Mouse (Mus musculus) forebrain, embryonic 12.5 days (tissue): Measurements from ENCODE around the gene Ghrhr. TPM values are rescaled to one million over a fixed set of nuclear protein-coding genes. Genes with fewer than 3 reads are reported as not detected.

ENCODE experiments used
- ATAC-seq: fragments of 200-750 bp; cut with Nextera tagmentation; 2 replicates; pipeline ENCODE4 v1.8.0; 2017; ENCODE audit warnings: moderate TSS enrichment; ENCODE audit not compliant: low FRiP score
- H3K27ac ChIP-seq: fragments of 300-500 bp; sonication (generic); 2 replicates; pipeline ENCODE4 v1.5.1; 2016; ENCODE audit warnings: mild to moderate bottlenecking
- H3K27me3 ChIP-seq: fragments of 300-500 bp; sonication (generic); 2 replicates; pipeline ENCODE4 v1.6.1; 2016; ENCODE audit warnings: mild to moderate bottlenecking
- H3K36me3 ChIP-seq: fragments of 300-500 bp; sonication (generic); replicated peaks from 2 replicates; pipeline ENCODE4 v1.6.1; 2016; ENCODE audit warnings: mild to moderate bottlenecking
- H3K4me1 ChIP-seq: fragments of 300-500 bp; sonication (generic); 2 replicates; pipeline ENCODE4 v1.6.1; 2016
- H3K4me2 ChIP-seq: fragments of 300-500 bp; sonication (generic); 2 replicates; pipeline ENCODE4 v1.6.1; 2016; ENCODE audit warnings: mild to moderate bottlenecking, moderate library complexity
- H3K4me3 ChIP-seq: fragments of 300-500 bp; sonication (generic); replicated peaks from 2 replicates; pipeline ENCODE4 v1.5.1; 2016; ENCODE audit warnings: mild to moderate bottlenecking
- H3K9ac ChIP-seq: fragments of 300-500 bp; sonication (generic); 2 replicates; pipeline ENCODE4 v1.6.1; 2016; ENCODE audit warnings: mild to moderate bottlenecking
- H3K9me3 ChIP-seq: fragments of 300-500 bp; sonication (generic); 2 replicates; pipeline ENCODE4 v1.6.1; 2016
- WGBS: fragments of 180-500 bp; shearing (Covaris S2); methylation state at CpG from one replicate; pipeline ENCODE4 v1.1.7; 2016; 5-methylcytosine and 5-hydroxymethylcytosine counted together
- polyA plus RNA-seq: library from polyadenylated mRNA; unstranded; fragments of >200 nt; fragmentation: Nextera tagmentation; extraction: Ambion mirVana; gene quantifications from 2 replicates; pipeline ENCODE4 v1.2.1, GENCODE M21; 2016

Ghrhr gene
- polyA plus RNA-seq, 1 experiment from 2014 or later: not detected

DNA sequence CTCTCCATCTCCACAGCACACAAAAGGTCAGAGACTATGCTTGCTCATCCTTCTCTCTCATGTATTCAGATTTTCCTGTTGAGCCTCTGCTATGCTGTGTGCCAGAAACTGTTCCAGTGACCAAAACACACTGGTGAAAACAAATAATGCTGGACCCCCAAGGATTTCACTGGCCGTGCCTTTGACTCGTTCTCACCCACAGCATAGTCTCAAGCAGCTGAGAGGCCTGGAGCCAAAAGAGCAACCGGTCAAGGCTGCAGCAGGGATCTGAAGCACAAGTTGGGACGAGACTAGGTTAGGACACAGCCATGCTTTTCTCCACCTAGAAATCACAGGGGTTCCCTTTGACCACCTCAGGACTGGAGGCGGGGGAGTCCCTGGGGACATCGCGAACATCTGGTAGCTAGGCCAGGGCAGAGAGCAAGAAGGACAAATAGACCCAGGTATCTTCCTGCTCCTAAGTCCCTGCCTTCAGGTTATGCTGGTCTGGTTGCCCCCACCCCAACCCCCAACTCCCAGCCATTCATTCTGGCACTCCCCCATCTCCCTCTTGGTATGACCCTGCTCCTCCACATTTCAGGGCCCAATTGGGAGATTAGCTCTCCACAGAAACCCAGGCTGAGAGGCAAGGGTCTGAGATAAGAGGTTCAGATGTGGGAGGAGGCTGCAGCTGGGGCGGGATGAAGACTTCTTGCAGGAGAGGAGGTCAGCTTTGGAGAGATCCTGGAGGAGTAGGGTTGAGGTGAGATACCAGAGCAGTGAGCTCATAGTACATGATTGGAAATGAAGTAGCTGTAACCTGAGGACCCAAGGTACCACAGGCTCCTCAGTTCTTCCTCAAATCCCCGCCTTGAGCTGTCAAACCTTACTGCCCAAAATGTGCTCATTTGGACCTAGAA is 27.6 kb downstream of the Ghrhr start:
- no peak for ATAC-seq
- Histone ChIP-seq H3K27me3 (no peaks in the 10 kb centered on the region), H3K4me3 (no peak overlapping the region), H3K4me2 (no peak overlapping the region), H3K9ac (no peak overlapping the region), H3K27ac (no peak overlapping the region), H3K4me1 (peaks cover 13% of the 10 kb centered on the region; the same call in 1 of the 2 replicates), H3K36me3 (no peaks in the 10 kb centered on the region), H3K9me3 (no peaks in the 10 kb centered on the region)
- WGBS: 78% methylated on average over 9 of the region's 9 CpGs

DNA sequence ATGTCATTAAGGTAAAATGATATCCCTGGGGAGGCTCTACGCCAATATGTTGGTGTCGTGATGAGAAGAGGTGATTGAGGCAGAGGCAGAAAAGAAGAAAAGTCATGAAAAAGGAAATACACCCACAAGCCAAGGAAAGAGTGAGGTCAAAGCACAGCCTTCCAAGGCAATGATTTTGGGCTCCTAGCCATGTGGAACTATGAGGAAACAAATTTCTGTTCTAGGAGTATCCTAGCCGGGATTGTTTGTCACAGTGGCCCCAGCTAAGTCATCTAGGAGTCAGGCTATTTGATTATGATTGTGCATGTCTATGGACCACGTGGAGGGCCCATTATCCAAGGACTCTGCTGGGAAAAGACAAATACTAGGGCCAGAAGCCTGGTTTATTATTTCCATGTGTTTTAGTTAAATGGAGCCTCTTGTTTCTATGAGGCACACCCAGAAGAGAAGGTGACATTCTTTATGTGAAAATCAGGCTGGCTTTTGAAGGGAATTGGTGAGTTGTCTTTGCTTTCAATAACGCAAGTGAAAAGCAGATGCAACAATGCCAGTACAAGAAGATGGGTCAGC is 28.4 kb downstream of the Ghrhr start:
- Histone ChIP-seq H3K9ac (no peak overlapping the region), H3K9me3 (no peaks in the 10 kb centered on the region), H3K4me3 (no peak overlapping the region), H3K36me3 (no peaks in the 10 kb centered on the region), H3K4me1 (peaks cover 7% of the 10 kb centered on the region; the same call in 1 of the 2 replicates), H3K4me2 (no peak overlapping the region), H3K27ac (no peak overlapping the region), H3K27me3 (no peaks in the 10 kb centered on the region)
- 87% methylated on average over 5 of the region's 5 CpGs for WGBS
- ATAC-seq: no peak

DNA sequence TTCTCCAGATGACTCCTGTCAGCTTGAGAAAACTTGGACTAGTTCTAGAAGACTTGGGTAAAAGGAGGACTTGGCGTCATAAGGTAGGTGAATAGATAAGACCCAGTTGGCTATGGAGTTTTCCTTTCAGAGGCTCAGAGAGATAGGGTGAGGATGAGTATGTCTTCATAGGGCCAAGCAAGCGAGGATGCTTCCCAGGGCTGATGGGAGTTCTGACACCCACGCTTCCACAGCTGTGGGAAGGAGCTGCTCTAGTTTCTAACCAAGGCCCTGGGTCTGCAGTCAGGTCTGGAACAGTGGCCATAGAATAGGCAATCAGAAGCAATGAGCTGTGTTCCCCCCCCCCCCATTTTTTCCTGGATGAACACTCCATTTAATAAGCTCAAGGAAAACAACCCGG is 31.2 kb downstream of the Ghrhr start:
- Histone ChIP-seq H3K9me3 (no peaks in the 10 kb centered on the region), H3K4me2 (no peak overlapping the region), H3K4me3 (no peak overlapping the region), H3K27me3 (no peaks in the 10 kb centered on the region), H3K27ac (no peak overlapping the region), H3K36me3 (no peaks in the 10 kb centered on the region), H3K4me1 (no peaks in the 10 kb centered on the region), H3K9ac (no peak overlapping the region)
- WGBS: 88% methylated on average over 4 of the region's 4 CpGs
- no peak for ATAC-seq

DNA sequence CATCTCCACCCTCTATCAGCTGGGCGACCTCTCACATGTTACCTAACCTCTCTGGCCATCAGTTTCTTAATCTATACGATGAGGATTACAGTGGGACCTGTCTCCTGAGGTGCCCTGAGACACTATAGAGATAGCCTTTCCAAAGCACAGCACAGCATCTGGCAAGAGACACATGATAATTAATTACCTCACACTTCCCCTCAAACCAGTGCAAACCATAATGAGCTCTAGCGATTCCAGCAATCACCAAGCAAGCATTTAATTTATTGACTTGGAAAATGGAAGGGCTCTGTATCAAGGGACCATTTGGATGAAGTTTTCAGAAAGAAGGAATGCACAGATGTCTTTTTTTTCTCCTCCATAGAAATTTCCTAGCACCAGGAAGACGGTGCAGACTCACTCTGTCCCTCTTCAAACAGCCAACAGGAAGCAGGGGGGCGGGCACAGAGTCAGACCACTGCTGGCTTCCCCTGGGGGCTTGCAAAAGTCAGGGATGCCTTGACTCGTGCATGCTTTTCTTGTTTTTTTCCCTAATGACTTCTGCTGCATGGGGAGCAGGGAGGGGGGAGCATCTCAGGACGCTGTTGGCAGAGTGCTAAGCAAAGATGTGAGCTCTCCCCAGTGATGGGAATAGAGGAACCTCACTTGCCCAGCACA is 34.2 kb downstream of the Ghrhr start:
- no peak overlapping the region for H3K9ac ChIP-seq
- H3K36me3 ChIP-seq: no peaks in the 10 kb centered on the region
- peak; percentile 51; the same call in 1 of the 2 replicates for ATAC-seq
- H3K4me2 ChIP-seq: no peak overlapping the region
- H3K4me1 ChIP-seq: no peaks in the 10 kb centered on the region
- H3K27ac ChIP-seq: peak overlapping the region; percentile 43
- H3K4me3 ChIP-seq: no peak overlapping the region
- H3K9me3 ChIP-seq: no peaks in the 10 kb centered on the region
- H3K27me3 ChIP-seq: no peaks in the 10 kb centered on the region
- WGBS: 54% methylated on average over 7 of the region's 7 CpGs

DNA sequence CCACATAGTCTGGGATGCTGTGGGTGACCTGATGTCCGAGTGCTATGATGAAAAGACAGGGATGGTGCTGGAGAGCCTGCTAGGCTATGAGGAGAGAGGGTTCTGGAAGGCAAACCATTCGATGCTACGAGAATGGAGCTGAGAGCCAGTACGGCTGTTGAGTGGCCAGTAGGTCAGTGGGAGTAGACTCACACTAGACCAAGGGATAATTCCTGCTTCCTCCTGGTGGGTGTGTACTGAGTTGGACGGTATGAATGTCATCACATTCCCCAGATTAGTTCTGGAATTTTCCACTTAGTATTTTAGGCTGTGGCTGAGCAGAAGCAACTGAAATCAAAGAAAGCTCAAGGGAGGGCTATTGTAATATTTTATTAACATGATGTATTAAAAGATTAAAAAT is 34.9 kb downstream of the Ghrhr start:
- Histone ChIP-seq H3K4me1 (peaks cover 1% of the 10 kb centered on the region; the same call in 1 of the 2 replicates), H3K27ac (no peak overlapping the region; the same call in 1 of the 2 replicates), H3K4me2 (no peak overlapping the region), H3K9ac (no peak overlapping the region), H3K9me3 (no peaks in the 10 kb centered on the region), H3K36me3 (no peaks in the 10 kb centered on the region), H3K27me3 (no peaks in the 10 kb centered on the region), H3K4me3 (no peak overlapping the region)
- no peak for ATAC-seq
- 88% methylated on average over 5 of the region's 5 CpGs for WGBS

DNA sequence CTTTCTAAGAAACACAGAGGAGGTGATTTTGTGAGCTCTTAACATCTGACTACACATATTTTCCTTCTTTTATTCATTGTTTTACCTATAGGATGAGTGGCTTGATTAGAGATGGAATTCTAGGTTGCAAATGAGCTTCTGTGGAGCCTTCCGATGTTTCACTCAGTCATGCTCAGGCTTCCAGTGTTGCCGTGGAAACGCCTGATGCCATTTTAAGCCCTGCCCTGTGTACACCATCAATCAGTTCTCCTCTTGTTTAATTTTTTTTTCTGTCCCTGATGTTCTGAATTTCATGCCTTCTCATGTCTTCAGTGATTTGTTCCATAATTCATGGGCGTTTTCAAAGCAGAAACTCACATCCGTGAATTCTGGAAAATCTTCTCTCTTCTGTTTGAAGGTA is 40.1 kb downstream of the Ghrhr start:
- H3K4me1 ChIP-seq: peaks cover 14% of the 10 kb centered on the region
- no peak overlapping the region for H3K9ac ChIP-seq
- no peaks in the 10 kb centered on the region for H3K27me3 ChIP-seq
- H3K4me2 ChIP-seq: no peak overlapping the region
- no peak overlapping the region for H3K4me3 ChIP-seq
- 66% methylated on average over 5 of the region's 5 CpGs for WGBS
- no peaks in the 10 kb centered on the region for H3K9me3 ChIP-seq
- no peaks in the 10 kb centered on the region for H3K36me3 ChIP-seq
- H3K27ac ChIP-seq: no peak overlapping the region
- no peak for ATAC-seq

DNA sequence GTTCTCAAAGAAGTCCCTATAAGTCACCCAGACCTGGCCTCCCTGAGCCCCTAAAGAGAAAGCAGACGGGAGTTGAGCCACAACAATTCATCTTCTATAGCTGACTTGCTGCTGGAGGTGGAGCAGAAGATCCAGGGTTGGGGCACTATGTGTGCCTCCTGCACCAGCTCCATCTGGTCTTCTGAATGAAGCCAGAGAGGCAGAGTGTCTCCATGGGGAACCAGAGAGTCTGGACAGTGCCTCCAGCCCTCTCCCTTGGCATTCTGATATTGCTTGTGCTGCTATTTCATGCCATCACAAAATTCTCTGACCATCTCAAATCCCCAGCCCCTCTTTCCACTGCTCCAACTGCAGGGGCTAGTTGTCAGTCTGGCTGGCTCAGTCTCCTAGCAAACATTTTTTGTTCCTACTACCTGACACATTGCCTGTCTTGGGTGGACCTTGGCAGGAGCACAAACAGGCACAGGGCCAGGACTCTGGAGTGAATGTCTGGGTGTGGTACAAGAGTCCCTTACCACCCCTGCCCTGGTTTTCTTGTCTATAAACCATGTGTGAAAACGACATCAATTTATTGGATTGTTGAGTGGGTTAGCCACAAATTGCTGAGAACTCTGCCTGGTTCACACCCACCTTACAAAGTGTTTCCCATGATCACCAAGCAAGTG is 42.8 kb downstream of the Ghrhr start:
- Histone ChIP-seq H3K27ac (no peak overlapping the region), H3K4me3 (no peak overlapping the region), H3K4me1 (peaks cover 20% of the 10 kb centered on the region), H3K4me2 (no peak overlapping the region), H3K9ac (no peak overlapping the region), H3K36me3 (no peaks in the 10 kb centered on the region), H3K27me3 (peaks cover 11% of the 10 kb centered on the region; the same call in 1 of the 2 replicates), H3K9me3 (no peaks in the 10 kb centered on the region)
- 70% methylated on average over 2 of the region's 2 CpGs for WGBS
- ATAC-seq: no peak

DNA sequence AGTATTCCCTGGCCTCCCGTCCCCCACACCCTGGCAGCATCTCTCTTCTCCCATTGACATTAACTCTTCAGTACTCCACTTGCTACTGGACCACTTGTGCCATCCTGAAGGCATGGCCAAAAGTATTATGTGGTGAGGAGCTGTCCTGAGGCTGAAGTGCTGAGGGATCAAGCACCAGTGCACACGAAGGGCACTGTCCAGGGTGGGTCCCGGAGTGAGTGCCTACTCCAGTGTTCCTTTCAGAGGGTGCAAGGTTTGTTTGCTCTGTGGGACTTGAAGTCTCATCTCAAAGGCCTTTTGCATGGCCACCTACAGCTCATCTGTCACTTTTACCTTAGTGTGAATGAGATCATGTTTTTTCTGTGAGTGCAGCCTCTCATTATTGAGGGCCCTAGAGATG is 44.3 kb downstream of the Ghrhr start:
- Histone ChIP-seq H3K9me3 (no peaks in the 10 kb centered on the region), H3K27ac (peak overlapping the region; percentile 53; the same call in 1 of the 2 replicates), H3K36me3 (no peaks in the 10 kb centered on the region), H3K9ac (no peak overlapping the region), H3K4me2 (no peak overlapping the region), H3K27me3 (peaks cover 12% of the 10 kb centered on the region; the same call in 1 of the 2 replicates), H3K4me1 (peaks cover 20% of the 10 kb centered on the region), H3K4me3 (no peak overlapping the region)
- peak; percentile 28; the same call in 1 of the 2 replicates for ATAC-seq
- 87% methylated on average over 3 of the region's 3 CpGs for WGBS

DNA sequence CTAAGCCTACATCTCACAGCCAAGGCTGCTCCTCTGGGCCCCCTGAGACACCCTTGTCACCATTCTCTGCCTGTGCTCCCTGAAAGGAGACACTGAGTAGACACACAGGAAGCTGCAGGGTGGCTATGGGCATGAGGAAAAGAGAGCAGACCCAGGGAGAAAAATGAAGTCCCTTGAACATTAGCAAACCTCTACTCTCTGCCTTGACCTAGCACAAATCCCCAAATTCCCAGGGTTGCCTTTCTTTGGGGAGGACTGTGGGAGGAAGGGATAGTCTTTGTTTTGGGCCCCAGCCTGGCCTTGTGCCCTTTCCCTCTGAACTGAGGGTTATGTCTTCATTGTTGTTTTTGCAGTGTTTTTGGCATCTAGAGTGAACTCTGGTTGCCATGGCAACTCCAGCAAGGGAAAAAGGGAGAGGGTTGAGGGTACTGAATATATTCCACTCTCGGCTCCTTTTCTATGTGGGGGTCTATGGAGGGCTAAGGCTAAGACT is 44.8 kb downstream of the Ghrhr start:
- 8% methylated on average over 1 of the region's 1 CpGs for WGBS
- Histone ChIP-seq H3K9ac (no peak overlapping the region), H3K27ac (peak overlapping the region; percentile 53; the same call in 1 of the 2 replicates), H3K27me3 (peaks cover 15% of the 10 kb centered on the region; the same call in 1 of the 2 replicates), H3K9me3 (no peaks in the 10 kb centered on the region), H3K36me3 (no peaks in the 10 kb centered on the region), H3K4me3 (no peak overlapping the region), H3K4me2 (peak overlapping the region; percentile 10; the same call in 1 of the 2 replicates), H3K4me1 (peaks cover 20% of the 10 kb centered on the region)
- peak; percentile 73 for ATAC-seq

DNA sequence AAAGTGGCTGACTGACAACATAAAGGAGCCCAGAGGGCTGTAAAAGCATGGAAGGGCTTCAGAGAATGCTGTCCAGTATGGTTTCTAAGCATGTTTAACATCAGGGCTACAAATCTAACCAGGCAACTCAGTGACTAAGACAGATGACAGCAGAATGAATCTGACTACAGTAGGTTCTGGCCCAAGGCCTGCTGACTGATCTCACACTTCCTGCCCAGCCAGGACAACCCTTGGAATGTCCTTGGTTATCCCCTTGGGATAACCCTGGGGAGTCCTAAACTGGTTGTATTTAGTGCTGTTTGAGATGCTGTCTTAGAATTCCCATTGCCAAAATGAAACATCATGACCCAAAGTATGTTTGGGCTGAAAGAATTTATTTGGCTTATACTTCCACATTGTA is 56.0 kb downstream of the Ghrhr start:
- Histone ChIP-seq H3K4me2 (no peak overlapping the region), H3K27me3 (no peaks in the 10 kb centered on the region), H3K27ac (no peak overlapping the region), H3K9ac (no peak overlapping the region), H3K4me3 (no peak overlapping the region), H3K4me1 (peaks cover 29% of the 10 kb centered on the region), H3K36me3 (no peaks in the 10 kb centered on the region), H3K9me3 (no peaks in the 10 kb centered on the region)
- ATAC-seq: no peak

DNA sequence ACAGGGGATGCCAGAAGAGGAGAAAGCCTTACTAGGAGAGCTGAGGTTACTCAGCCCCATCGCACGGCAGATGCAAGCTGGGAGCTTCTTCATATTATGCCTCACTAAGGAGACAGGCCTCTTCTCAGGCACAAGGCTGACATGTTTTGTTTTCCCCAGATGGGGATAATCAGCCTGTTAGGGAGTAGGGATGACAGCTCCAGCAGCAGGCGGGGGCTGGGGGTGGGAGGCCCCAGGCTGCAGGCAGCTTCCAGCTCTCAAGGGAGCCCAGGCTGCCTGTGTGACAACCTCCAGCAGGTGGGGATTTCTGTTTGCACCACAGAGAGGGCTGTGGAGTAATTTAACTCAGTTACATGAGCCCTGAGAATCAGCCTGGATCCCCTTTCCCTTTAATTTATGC is 58.3 kb downstream of the Ghrhr start:
- peak; percentile 83 for ATAC-seq
- no peak overlapping the region for H3K9ac ChIP-seq
- WGBS: 17% methylated on average over 3 of the region's 3 CpGs

More for the DNA sequence above, 58.3 kb downstream of the Ghrhr start:
- Histone ChIP-seq H3K4me2 (no peak overlapping the region), H3K36me3 (no peaks in the 10 kb centered on the region), H3K4me3 (no peak overlapping the region), H3K27me3 (no peaks in the 10 kb centered on the region), H3K9me3 (no peaks in the 10 kb centered on the region), H3K4me1 (peaks cover 29% of the 10 kb centered on the region), H3K27ac (peak overlapping the region; percentile 80)
